Comparison of ENCODE assay signal across 8 mouse cellular contexts in genomic region chr11:62645732-62646494, GRCm38 (mm10). TPM values are rescaled to one million over a fixed set of nuclear protein-coding genes. Genes with fewer than 3 reads are reported as not detected.
A peak's percentile ranks its signal among the peaks of the same experiment; 100 is the strongest.
DNase-seq lines count a peak whose midpoint lies in the region; ATAC-seq and TF ChIP-seq lines count a peak whose summit lies in the region.

No protein-coding gene starts in this region.

- peak overlapping the region; percentile 98; the same call in 1 of the 2 replicates for H3K4me2 ChIP-seq in forebrain, embryonic 11.5 days (ENCODE audit: low read depth, low read length, severe bottlenecking)
- peak overlapping the region; percentile 92 for H3K4me2 ChIP-seq in limb, embryonic 13.5 days (replicated peaks)
- peak overlapping the region; percentile 96 for H3K4me2 ChIP-seq in midbrain, embryonic 14.5 days (ENCODE audit: low read length)

- ATAC-seq in forebrain, embryonic 11.5 days (replicated peaks; ENCODE audit: low FRiP score) = no peak
- peak; percentile 50 to 54 for ATAC-seq in hematopoietic stem cell, adult 5-6 weeks (replicated peaks in 1 of 2; ENCODE audit: insufficient read depth in 1 of 2, low FRiP score in 2 of 2, low TSS enrichment in 1 of 2, low read depth in 1 of 2, poor library complexity in 2 of 2, severe bottlenecking in 2 of 2)
- ATAC-seq in limb, embryonic 13.5 days (ENCODE audit: low FRiP score, low read depth) = no peak
- ATAC-seq in midbrain, embryonic 14.5 days (ENCODE audit: low FRiP score, low TSS enrichment) = no peak
- ATAC-seq in CD4-positive, CD25-positive, alpha-beta regulatory T cell, adult 4 months = no peak

- no peak for TF ChIP-seq CTCF in spleen, adult 2 months (IDR thresholded peaks at IDR 0.05; ENCODE audit: extremely low read depth, insufficient read depth, insufficient read length, insufficient replicate concordance)

- H3K9me3 ChIP-seq in forebrain, embryonic 11.5 days (ENCODE audit: control insufficient read depth, low read length) = no peaks in the 10 kb centered on the region
- no peaks in the 10 kb centered on the region for H3K9me3 ChIP-seq in limb, embryonic 13.5 days
- no peaks in the 10 kb centered on the region for H3K9me3 ChIP-seq in midbrain, embryonic 14.5 days (ENCODE audit: control insufficient read depth, low read length)

- peaks cover 2% of the 10 kb centered on the region; the same call in 1 of the 2 replicates for H3K27me3 ChIP-seq in spleen, adult 2 months (ENCODE audit: control insufficient read depth, insufficient read depth, low read length)
- no peaks in the 10 kb centered on the region for H3K27me3 ChIP-seq in forebrain, embryonic 11.5 days (ENCODE audit: control insufficient read depth, insufficient read depth, low read length)
- no peaks in the 10 kb centered on the region for H3K27me3 ChIP-seq in limb, embryonic 13.5 days
- H3K27me3 ChIP-seq in midbrain, embryonic 14.5 days (ENCODE audit: control insufficient read depth, insufficient read depth, low read length) = no peaks in the 10 kb centered on the region

- peaks cover 27% of the 10 kb centered on the region for H3K4me1 ChIP-seq in spleen, adult 2 months (ENCODE audit: control insufficient read depth, insufficient read depth, insufficient read length)
- H3K4me1 ChIP-seq in forebrain, embryonic 11.5 days (replicated peaks; ENCODE audit: control insufficient read depth, insufficient read depth, low read length) = peaks cover 14% of the 10 kb centered on the region; the same call in 1 of the 2 replicates
- peaks cover 74% of the 10 kb centered on the region for H3K4me1 ChIP-seq in limb, embryonic 13.5 days
- H3K4me1 ChIP-seq in midbrain, embryonic 14.5 days (ENCODE audit: control insufficient read depth, insufficient read depth, low read length) = peaks cover 38% of the 10 kb centered on the region

- DNase-seq in spleen, adult 2 months (ENCODE audit: low read depth in 1 of 2, low spot score in 2 of 2) = peak in 1 of 2 experiments; percentile 7
- DNase-seq in spleen, adult 12 weeks (ENCODE audit: low spot score) = no peak
- no peak for DNase-seq in forebrain, embryonic 11.5 days (ENCODE audit: low spot score)
- peak; percentile 59 for DNase-seq in midbrain, embryonic 14.5 days
- no peak for DNase-seq in cerebellum, postnatal 36 days

- no peaks in the 10 kb centered on the region for H3K36me3 ChIP-seq in spleen, adult 2 months (ENCODE audit: control insufficient read depth, insufficient read depth, low read length)
- H3K36me3 ChIP-seq in forebrain, embryonic 11.5 days (ENCODE audit: control insufficient read depth, insufficient read depth, low read length) = no peaks in the 10 kb centered on the region
- H3K36me3 ChIP-seq in limb, embryonic 13.5 days = 0 out of 2 replicates have a peak, but pooled peaks cover 4% of the 10 kb centered on the region
- H3K36me3 ChIP-seq in midbrain, embryonic 14.5 days (ENCODE audit: control insufficient read depth, insufficient read depth, low read length) = no peaks in the 10 kb centered on the region

- TF ChIP-seq POLR2A in spleen, adult 2 months (IDR thresholded peaks at IDR 0.05; ENCODE audit: low read depth, low read length) = no peak

- H3K27ac ChIP-seq in spleen, adult 2 months (ENCODE audit: insufficient read depth, low read length) = peak overlapping the region; percentile 7; the same call in 1 of the 2 replicates
- H3K27ac ChIP-seq in forebrain, embryonic 11.5 days (ENCODE audit: low read depth, low read length) = no peak overlapping the region
- H3K27ac ChIP-seq in limb, embryonic 13.5 days = peak overlapping the region; percentile 76
- H3K27ac ChIP-seq in midbrain, embryonic 14.5 days (replicated peaks; ENCODE audit: low read depth, low read length) = peak overlapping the region; percentile 5; the same call in 1 of the 2 replicates

- 37% methylated on average over 8 of the region's 8 CpGs for WGBS in spleen, adult 2 months
- WGBS in forebrain, embryonic 11.5 days = 49% methylated on average over 8 of the region's 8 CpGs
- WGBS in limb, embryonic 13.5 days = 23% methylated on average over 8 of the region's 8 CpGs
- WGBS in midbrain, embryonic 14.5 days = 44% methylated on average over 8 of the region's 8 CpGs

- H3K4me3 ChIP-seq in spleen, adult 2 months (ENCODE audit: extremely low read depth, insufficient read depth, insufficient read length) = no peak overlapping the region
- H3K4me3 ChIP-seq in forebrain, embryonic 11.5 days (ENCODE audit: low read depth, low read length) = 0 out of 2 replicates have a peak overlapping the region, but pooled peaks have one; percentile 5
- peak overlapping the region; percentile 76 for H3K4me3 ChIP-seq in limb, embryonic 13.5 days
- H3K4me3 ChIP-seq in midbrain, embryonic 14.5 days (replicated peaks; ENCODE audit: low read depth, low read length) = peak overlapping the region; percentile 77

- H3K9ac ChIP-seq in forebrain, embryonic 11.5 days (ENCODE audit: low read length) = no peak overlapping the region
- peak overlapping the region; percentile 57 for H3K9ac ChIP-seq in limb, embryonic 13.5 days
- peak overlapping the region; percentile 43 for H3K9ac ChIP-seq in midbrain, embryonic 14.5 days (replicated peaks; ENCODE audit: low read length)

RNA-seq across cellular contexts. Expression of gene Lrrc75a, which starts 2.4 kb away (rescaled TPM):
- 6.6 and 9.4 TPM in 2 replicates for polyA plus RNA-seq in spleen, adult 2 months (2012; rRNA removed)
- 14.3 and 20.7 TPM in 2 replicates for polyA plus RNA-seq in forebrain, embryonic 11.5 days (2014; fragmentation: Nextera tagmentation; extraction: Ambion mirVana)
- total RNA-seq in hematopoietic stem cell, adult 5-6 weeks (2017) = 7.6 and 7.7 TPM in 2 replicates
- 14.9 and 15.5 TPM in 2 replicates for polyA plus RNA-seq in limb, embryonic 13.5 days (2015; fragmentation: Nextera tagmentation; extraction: Ambion mirVana)
- polyA plus RNA-seq in midbrain, embryonic 14.5 days (2014; fragmentation: Nextera tagmentation; extraction: Ambion mirVana) = 11.1 and 13.1 TPM in 2 replicates
- 1 to 10 TPM; 1.9 to 4.6 TPM for polyA plus RNA-seq in CD4-positive, CD25-positive, alpha-beta regulatory T cell, adult 4 months (2017; shearing (Covaris generic))

RNA-seq across cellular contexts. Expression of gene Mmgt2, which starts 2.6 kb away (rescaled TPM):
- 22.3 and 24.6 TPM in 2 replicates for polyA plus RNA-seq in spleen, adult 2 months (2012; rRNA removed)
- polyA plus RNA-seq in forebrain, embryonic 11.5 days (2014; fragmentation: Nextera tagmentation; extraction: Ambion mirVana) = 37.8 and 41.1 TPM in 2 replicates
- 26.0 and 39.5 TPM in 2 replicates for total RNA-seq in hematopoietic stem cell, adult 5-6 weeks (2017)
- 68.2 and 69.4 TPM in 2 replicates for polyA plus RNA-seq in limb, embryonic 13.5 days (2015; fragmentation: Nextera tagmentation; extraction: Ambion mirVana)
- polyA plus RNA-seq in midbrain, embryonic 14.5 days (2014; fragmentation: Nextera tagmentation; extraction: Ambion mirVana) = 21.6 TPM in 2 replicates
- polyA plus RNA-seq in CD4-positive, CD25-positive, alpha-beta regulatory T cell, adult 4 months (2017; shearing (Covaris generic)) = 10 to 100 TPM; 42.9 to 59.1 TPM

Comparison
In these comparisons a context has a peak if more than half of its experiments do, and no peak if none do; other contexts are left out.
1. ATAC-seq: peak in hematopoietic stem cell, adult 5-6 weeks (2 of 2); none in forebrain, embryonic 11.5 days (single experiment), limb, embryonic 13.5 days (single experiment), midbrain, embryonic 14.5 days (single experiment) and CD4-positive, CD25-positive, alpha-beta regulatory T cell, adult 4 months (single experiment).
2. Peak in every context shown above with its lines, with median percentiles within 50 percentile points of each other: H3K4me2 ChIP-seq.